Mouse (Mus musculus) lung, postnatal 4 days (tissue): ENCODE measurements around the gene Frem3.

ENCODE experiments used
- DNase-seq, 2 experiments: peaks; one replicate each; pipeline ENCODE4 v3.0.0; 2021

The Frem3 gene

DNA sequence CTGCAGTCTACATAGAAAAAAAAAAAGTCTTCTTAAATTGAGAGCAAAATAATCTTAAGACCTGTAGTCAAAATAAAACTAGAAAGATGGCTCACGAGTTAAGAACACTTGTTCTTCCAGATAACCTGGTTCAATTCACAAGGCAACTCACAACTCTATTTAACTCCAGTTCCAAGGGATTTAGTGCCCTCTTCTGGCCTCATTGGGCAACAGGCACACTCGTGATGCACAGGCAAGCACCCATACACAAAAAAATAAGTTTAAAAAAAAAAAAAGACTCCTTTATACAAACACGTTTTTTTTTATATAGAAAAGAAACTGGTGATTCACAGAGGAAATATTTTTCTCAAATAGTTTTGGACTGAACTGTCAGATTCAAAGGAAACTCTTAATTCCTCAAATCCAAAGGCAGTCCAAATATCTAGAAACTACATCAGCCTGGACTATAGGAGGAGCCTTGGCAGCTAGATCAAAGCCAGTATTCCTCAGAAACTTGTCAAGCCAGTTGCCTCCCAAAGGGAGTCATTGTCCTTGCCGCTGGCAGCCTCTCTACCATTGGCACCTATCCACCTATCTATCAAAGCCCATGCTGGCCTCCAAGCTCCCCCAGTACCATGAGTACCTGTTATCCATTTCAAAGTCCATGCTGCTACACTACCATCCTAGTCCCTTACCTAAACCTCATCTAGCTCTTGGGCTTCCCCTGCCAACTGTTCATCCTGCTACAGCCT, 100.0 kb downstream of the Frem3 start:
- no peak for DNase-seq

DNA sequence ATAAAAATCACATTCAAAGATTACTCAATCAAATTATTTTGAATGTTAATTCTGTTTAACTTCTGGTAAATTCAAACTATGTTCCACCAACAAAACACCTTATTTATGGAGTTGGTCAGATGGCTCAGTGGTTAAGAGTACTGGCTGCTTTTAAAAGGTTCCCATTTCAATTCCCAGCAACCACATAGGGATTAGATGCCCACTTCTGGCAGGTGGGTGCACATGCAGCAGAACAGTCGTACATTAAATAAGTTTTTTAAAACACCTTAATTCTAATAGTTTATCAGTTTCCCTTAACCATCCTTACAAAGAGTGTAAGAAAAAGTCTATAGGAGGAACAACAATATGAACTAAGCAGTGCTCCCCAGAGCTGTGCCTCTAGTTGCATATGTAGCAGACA, 103.6 kb downstream of the Frem3 start:
- no peak for DNase-seq

DNA sequence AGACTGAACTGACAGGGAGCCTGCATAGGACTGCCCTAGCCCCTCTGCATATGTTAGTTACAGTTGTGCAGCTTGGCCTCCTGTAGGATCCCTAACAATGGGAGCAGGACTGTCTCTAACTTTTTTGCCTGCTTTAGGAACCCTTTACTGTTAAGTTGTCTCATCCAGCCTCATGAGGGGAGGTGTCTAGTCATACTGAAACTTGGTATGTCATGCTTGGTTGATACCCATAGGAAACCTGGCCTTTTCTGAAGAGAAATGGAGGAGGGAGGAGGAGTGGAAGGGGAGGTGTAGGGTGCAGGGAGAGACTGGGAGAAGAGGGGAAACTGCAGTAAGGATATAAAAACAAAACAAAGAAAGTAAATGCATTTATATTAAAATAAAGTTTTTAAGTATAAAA, 121.4 kb downstream of the Frem3 start:
- DNase-seq = no peak

DNA sequence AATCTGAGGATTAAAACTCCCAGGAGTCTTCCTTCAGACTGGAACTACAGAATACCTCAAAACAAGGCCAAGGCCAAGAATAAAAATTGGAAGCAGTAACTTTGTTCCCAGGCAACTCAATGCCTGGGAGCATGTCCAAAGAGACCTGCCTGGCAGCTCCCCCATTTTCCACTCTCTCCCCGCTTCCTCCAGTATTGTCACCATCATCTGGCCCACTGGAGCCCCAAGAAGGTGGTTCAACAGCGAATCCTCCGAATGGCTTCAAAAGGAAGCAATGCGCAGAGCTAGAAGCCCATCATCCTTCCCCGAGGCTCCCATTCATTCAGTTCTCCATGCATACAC, 127.1 kb downstream of the Frem3 start:
- DNase-seq = no peak

DNA sequence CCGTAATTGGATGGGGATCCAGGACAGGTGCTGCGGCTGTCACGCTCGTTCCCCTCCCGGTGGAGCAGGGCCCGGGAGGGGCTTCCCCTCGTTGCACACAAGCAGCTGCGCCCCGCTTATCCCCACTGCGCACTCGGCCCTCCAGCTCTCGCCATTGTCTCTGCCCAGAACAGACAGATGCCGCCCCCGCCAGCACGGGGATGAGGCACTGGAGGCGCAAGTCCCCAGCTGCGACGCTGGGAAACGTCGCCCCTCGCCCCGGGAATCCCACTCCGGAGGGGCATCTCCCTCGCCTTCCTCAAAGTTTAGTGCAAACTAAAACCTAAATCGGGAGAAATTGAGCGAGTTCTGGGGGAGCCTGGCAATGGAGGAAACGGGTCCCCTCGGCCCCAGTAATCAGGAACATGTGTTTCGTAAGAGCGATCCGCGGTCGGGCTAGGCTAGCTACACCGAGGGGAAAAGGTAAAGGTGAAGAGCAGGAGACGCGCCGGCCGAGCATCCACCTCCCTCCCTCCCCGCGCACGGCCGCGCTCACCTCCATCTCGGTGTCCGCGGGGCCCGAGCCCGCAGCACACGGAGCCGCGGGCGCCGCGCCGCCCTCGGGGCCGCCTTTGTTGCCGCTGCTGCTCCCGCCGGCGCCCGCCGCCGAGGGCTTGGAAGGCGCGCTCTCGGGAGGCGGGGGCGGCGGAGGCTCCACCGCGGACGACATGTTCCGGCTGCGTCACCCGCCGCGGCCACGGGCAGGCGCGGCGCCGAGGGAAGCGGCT, 127.7 kb downstream of the Frem3 start:
- DNase-seq = peak; percentile 51 to 59

DNA sequence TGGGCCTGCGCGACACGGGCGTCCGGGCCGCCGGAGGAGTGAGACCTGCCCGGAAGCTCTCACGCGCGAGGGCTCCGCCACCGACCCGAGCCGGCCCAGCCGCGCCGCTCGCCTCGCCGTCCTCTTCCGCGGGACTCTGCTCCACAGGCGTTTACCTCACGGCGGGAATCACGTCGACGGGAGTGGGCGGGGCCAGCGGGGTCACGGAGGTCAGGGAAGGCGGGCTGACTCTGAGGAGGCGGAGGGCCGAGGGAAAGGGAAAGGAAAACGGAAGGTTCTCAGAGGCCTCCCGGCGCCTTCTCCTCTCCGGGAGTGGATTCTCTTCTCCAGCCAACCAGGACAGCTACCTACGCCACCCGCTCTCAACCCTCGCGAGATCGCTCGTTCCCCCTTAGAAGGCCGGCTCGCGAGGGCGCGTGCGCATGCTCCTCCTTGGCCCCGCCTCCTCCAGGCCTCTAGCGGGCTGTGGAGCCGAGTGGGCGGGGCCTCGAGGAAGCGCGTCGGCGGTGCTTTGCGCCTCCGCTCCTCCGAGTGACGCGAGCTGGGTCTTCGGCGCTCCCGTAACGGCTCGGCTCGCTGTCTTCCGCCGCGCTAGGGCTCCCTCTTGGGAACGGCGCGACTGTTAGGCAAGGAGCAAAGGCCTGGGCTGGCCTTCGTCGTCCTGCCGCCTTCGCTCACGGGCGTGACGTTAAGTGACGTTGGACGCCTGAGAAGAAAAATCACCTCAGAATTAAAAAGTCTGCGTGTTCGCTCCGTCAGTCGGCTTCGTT, 128.5 kb downstream of the Frem3 start, which contains the start of gene Smarca5:
Gene Smarca5, minus strand, starts transcription at position 343 of the 770 bp plus-strand sequence.
- peak; percentile 97 for DNase-seq

DNA sequence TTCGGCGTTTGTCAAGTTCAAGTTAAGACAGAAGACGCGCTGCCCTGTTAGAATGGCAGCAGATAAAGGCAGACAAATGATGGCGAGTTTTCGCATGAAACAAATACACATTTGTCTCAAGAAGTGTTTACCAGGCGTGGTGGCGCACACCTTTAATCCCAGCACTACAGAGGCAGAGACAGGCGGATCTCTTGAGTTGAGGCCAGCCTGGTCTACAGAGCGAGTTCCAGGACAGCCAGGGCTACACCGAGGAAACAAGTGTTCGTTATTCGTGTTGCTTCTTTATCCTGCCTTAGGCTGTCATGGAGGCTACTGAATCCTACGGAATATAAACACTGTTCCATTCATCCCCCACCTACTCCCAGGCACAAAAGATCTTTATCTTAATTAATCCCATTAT, 129.1 kb downstream of the Frem3 start:
- no peak for DNase-seq
